Mouse (Mus musculus) T-cell, adult 2 months (primary cell): ENCODE measurements around the gene Sorbs1.

Experiments
- DNase-seq: peaks from one replicate; pipeline ENCODE4 v3.0.0; 2022; ENCODE audit warnings: low spot score

The Sorbs1 gene

GRCm38 (mm10) chr19:40299983-40300759 lies 213.4 kb downstream of the Sorbs1 start:
- DNase-seq = peak; percentile 32

GRCm38 (mm10) chr19:40299182-40299581 lies 214.4 kb downstream of the Sorbs1 start:
- no peak for DNase-seq

- DNase-seq = no peak
These were observed 215.0 kb downstream of the Sorbs1 start for GRCm38 (mm10) chr19:40298574-40298973.

- no peak for DNase-seq
These were observed 215.8 kb downstream of the Sorbs1 start for GRCm38 (mm10) chr19:40297798-40298144.

GRCm38 (mm10) chr19:40297078-40297797 lies 216.3 kb downstream of the Sorbs1 start:
- DNase-seq = no peak

GRCm38 (mm10) chr19:40294231-40294630 lies 219.3 kb downstream of the Sorbs1 start:
- DNase-seq = no peak

- DNase-seq = no peak
These were observed 219.8 kb downstream of the Sorbs1 start for GRCm38 (mm10) chr19:40293791-40294190.

- no peak for DNase-seq
These were observed 223.4 kb downstream of the Sorbs1 start for GRCm38 (mm10) chr19:40290099-40290724.

- no peak for DNase-seq
These were observed 225.2 kb downstream of the Sorbs1 start for GRCm38 (mm10) chr19:40288415-40288814.

- no peak for DNase-seq
These were observed 228.9 kb downstream of the Sorbs1 start for GRCm38 (mm10) chr19:40284704-40285103.

- no peak for DNase-seq
These were observed 230.2 kb downstream of the Sorbs1 start for GRCm38 (mm10) chr19:40283415-40283814.

GRCm38 (mm10) chr19:40278372-40279023 lies 235.1 kb downstream of the Sorbs1 start:
- DNase-seq = no peak

- no peak for DNase-seq
These were observed 236.1 kb downstream of the Sorbs1 start for GRCm38 (mm10) chr19:40277494-40277893.

GRCm38 (mm10) chr19:40275401-40276188 lies 238.0 kb downstream of the Sorbs1 start:
- no peak for DNase-seq

GRCm38 (mm10) chr19:40272674-40273073 lies 240.9 kb downstream of the Sorbs1 start:
- DNase-seq = no peak

- DNase-seq = peak; percentile 69
These were observed 242.2 kb downstream of the Sorbs1 start, which contains the start of gene Pdlim1 for GRCm38 (mm10) chr19:40271308-40271892. TSS of gene Pdlim1 (minus strand) at chr19:40271842.

GRCm38 (mm10) chr19:40270351-40271307 lies 242.9 kb downstream of the Sorbs1 start:
- DNase-seq = peak; percentile 71

- no peak for DNase-seq
These were observed 244.1 kb downstream of the Sorbs1 start for GRCm38 (mm10) chr19:40269526-40269925.

GRCm38 (mm10) chr19:40268493-40268892 lies 245.1 kb downstream of the Sorbs1 start:
- DNase-seq = no peak

- peak; percentile 82 for DNase-seq
These were observed 246.2 kb downstream of the Sorbs1 start for GRCm38 (mm10) chr19:40267380-40267779.
